Mouse (Mus musculus) neural tube, embryonic 11.5 days (tissue): ENCODE results near the gene Snrpg. TPM values are rescaled to one million over a fixed set of nuclear protein-coding genes. Genes with fewer than 3 reads are reported as not detected.
A peak's percentile ranks its signal among the peaks of the same experiment; 100 is the strongest.

Source experiments
- ATAC-seq: fragments of 200-750 bp; cut with Nextera tagmentation; 2 replicates; pipeline ENCODE4 v1.8.0; 2017; ENCODE audit warnings: moderate number of reproducible peaks, mild to moderate bottlenecking, moderate TSS enrichment, moderate library complexity; ENCODE audit not compliant: insufficient read depth, low FRiP score, low TSS enrichment
- DNase-seq: peaks from one replicate; pipeline ENCODE4 v3.0.0-alpha.2; 2015; ENCODE audit warnings: low spot score
- H3K27ac ChIP-seq: fragments of 300-500 bp; sonication (generic); 2 replicates; pipeline ENCODE4 v1.5.1; 2014; ENCODE audit warnings: low read depth, mild to moderate bottlenecking, low read length
- H3K27me3 ChIP-seq: fragments of 300-500 bp; sonication (generic); 2 replicates; pipeline ENCODE4 v1.6.1; 2014; ENCODE audit warnings: mild to moderate bottlenecking, low read length, mixed read lengths; ENCODE audit not compliant: control insufficient read depth, insufficient read depth
- H3K36me3 ChIP-seq: fragments of 300-500 bp; sonication (generic); 2 replicates; pipeline ENCODE4 v1.6.1; 2014; ENCODE audit warnings: mild to moderate bottlenecking, low read length, moderate library complexity, mixed read lengths; ENCODE audit not compliant: control insufficient read depth, insufficient read depth
- H3K4me1 ChIP-seq: fragments of 300-500 bp; sonication (generic); 2 replicates; pipeline ENCODE4 v1.6.1; 2014; ENCODE audit warnings: low read length, mixed read lengths; ENCODE audit not compliant: control insufficient read depth, insufficient read depth
- H3K4me2 ChIP-seq: fragments of 300-500 bp; sonication (generic); 2 replicates; pipeline ENCODE4 v1.6.1; 2014; ENCODE audit warnings: low read depth, mild to moderate bottlenecking, moderate library complexity
- H3K4me3 ChIP-seq: fragments of 300-500 bp; sonication (generic); 2 replicates; pipeline ENCODE4 v1.5.1; 2014; ENCODE audit warnings: low read depth, low read length
- H3K9ac ChIP-seq: fragments of 300-500 bp; sonication (generic); 2 replicates; pipeline ENCODE4 v1.6.1; 2014; ENCODE audit warnings: mild to moderate bottlenecking, low read length
- H3K9me3 ChIP-seq: fragments of 300-500 bp; sonication (generic); 2 replicates; pipeline ENCODE4 v1.6.1; 2016; ENCODE audit warnings: low read length; ENCODE audit not compliant: control insufficient read depth
- WGBS: fragments of 180-500 bp; shearing (Covaris S2); extraction: QIAGEN DNeasy Blood & Tissue Kit; methylation state at CpG from one replicate; pipeline ENCODE4 v1.1.7; 2014; 5-methylcytosine and 5-hydroxymethylcytosine counted together
- polyA plus RNA-seq: library from polyadenylated mRNA; unstranded; fragments of >200 nt; fragmentation: Nextera tagmentation; extraction: Ambion mirVana; gene quantifications from 2 replicates; pipeline ENCODE4 v1.2.1, GENCODE M21; 2014

Gene Snrpg
- polyA plus RNA-seq = 658 and 707 TPM in 2 replicates

DNA sequence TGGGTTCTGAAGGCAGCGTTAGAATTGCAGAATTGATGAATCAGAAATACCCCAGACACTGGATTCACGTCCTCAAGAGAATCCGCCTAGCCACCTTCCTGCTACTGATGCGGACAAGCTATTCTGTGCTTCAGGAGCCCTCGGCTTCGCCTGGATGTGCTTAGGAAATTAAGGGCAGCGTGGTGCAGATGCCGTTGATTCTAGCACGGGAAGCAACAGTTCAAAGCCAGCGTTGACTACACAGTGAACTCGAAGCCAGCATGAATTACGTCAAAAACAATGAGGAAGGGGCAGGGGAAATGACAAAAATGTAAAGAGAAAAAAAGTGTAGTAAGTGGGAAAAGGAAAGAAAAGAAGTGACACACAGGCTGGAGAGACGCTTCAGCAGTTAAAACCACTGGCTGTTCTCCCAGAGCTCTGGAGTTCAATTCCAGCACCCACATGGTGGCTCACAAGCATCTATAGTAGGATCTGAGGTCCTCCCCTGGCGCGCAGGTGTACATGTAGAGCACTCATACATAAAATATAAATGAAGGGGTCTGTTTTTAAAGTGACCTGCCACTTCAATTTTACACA is at the start of gene Snrpg:
Snrpg (plus strand) TSS at position 541 of the 576 bp plus-strand sequence.
- peak; percentile 38 for DNase-seq
- H3K27me3 ChIP-seq = no peaks in the 10 kb centered on the region
- H3K4me3 ChIP-seq = peak within 1 kb of the TSS; percentile 76
- H3K27ac ChIP-seq = peak within 1 kb of the TSS; percentile 85
- H3K4me1 ChIP-seq = peaks cover 17% of the 10 kb centered on the region
- no peaks in the 10 kb centered on the region for H3K9me3 ChIP-seq
- no peaks in the 10 kb centered on the region for H3K36me3 ChIP-seq
- WGBS = 21% methylated on average over 15 of the region's 15 CpGs
- H3K9ac ChIP-seq = peak within 1 kb of the TSS; percentile 88
- peak within 1 kb of the TSS; percentile 89 for H3K4me2 ChIP-seq
- no peak for ATAC-seq

DNA sequence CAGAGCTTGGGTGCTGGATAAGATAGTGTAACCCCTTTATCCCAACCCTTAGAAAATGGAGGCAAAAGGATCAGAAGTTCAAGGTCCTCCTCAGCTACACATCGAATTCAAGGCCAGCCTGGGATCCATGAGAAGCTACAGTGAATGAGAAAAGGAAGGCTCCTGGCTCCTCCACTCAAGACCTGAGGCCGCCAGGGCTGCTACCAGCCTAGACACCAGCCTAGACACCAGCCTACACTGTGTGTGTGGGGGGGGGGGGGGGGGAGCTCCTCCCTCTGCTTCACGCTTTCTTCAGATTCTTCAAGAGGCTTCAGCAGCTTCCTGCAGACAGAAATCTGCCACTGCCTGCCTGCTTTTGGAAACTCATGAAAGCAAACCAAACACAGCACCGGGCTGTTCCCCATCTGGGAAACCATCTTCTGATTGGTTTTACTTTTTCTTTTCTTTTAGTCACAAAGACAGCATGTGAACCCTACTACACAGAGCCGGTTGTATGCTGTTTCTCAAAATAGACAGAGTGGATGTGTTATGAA is 49.0 kb upstream of the Snrpg start:
- DNase-seq (no peak), ATAC-seq (no peak)
- no peaks in the 10 kb centered on the region for H3K36me3 ChIP-seq
- WGBS = 92% methylated on average over 4 of the region's 5 CpGs
- no peak overlapping the region for H3K27ac ChIP-seq
- H3K4me2 ChIP-seq = no peak overlapping the region
- no peaks in the 10 kb centered on the region for H3K27me3 ChIP-seq
- H3K9me3 ChIP-seq = no peaks in the 10 kb centered on the region
- H3K9ac ChIP-seq = no peak overlapping the region
- no peak overlapping the region for H3K4me3 ChIP-seq
- H3K4me1 ChIP-seq = no peaks in the 10 kb centered on the region

DNA sequence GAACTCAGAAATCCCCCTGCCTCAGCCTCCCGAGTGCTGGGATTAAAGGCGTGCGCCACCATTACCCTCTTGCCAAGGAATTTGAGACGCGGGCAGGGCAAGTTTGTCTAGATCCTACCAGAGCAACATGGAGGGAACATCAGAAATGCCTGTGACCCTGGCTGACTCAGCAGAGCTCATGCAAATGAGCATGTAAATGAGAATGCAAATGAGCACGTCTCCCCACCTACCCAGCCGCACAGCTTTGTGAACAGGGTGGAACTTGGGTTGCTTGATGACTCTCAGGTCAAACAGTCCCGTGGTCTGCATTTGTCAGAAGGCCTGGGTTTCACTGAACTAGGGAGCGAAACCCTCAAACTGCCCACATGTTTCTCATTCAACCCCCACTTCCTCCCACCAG is 48.1 kb upstream of the Snrpg start:
- Histone ChIP-seq H3K27me3 (no peaks in the 10 kb centered on the region), H3K4me1 (no peaks in the 10 kb centered on the region), H3K27ac (no peak overlapping the region), H3K9ac (no peak overlapping the region), H3K9me3 (no peaks in the 10 kb centered on the region), H3K4me2 (no peak overlapping the region), H3K36me3 (no peaks in the 10 kb centered on the region), H3K4me3 (no peak overlapping the region)
- WGBS = 90% methylated on average over 9 of the region's 9 CpGs
- ATAC-seq (no peak), DNase-seq (no peak)

DNA sequence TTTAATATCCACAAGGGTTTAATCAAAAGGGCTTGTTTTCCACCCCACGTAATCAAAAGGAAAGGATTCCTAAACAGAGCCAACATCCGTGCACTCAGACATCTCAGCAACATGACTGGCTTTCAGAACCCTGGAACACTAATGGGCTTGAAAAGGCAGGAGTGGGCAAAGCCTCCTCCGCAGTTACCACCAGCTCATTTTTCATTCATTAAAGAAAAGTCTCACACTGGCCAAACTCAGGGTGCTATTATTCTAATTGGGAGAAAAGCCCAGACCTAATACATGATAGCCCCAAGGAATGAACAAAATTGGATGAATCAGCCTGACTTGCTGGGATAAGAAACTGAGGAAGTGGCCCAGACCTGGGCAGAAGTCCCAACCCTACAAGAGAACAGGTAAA is 46.7 kb upstream of the Snrpg start:
- H3K27ac ChIP-seq = no peak overlapping the region
- DNase-seq (no peak), ATAC-seq (no peak)
- no peak overlapping the region for H3K9ac ChIP-seq
- H3K27me3 ChIP-seq = no peaks in the 10 kb centered on the region
- no peaks in the 10 kb centered on the region for H3K36me3 ChIP-seq
- no peaks in the 10 kb centered on the region for H3K4me1 ChIP-seq
- H3K9me3 ChIP-seq = no peaks in the 10 kb centered on the region
- no peak overlapping the region for H3K4me3 ChIP-seq
- no peak overlapping the region for H3K4me2 ChIP-seq
- 86% methylated on average over 3 of the region's 3 CpGs for WGBS

DNA sequence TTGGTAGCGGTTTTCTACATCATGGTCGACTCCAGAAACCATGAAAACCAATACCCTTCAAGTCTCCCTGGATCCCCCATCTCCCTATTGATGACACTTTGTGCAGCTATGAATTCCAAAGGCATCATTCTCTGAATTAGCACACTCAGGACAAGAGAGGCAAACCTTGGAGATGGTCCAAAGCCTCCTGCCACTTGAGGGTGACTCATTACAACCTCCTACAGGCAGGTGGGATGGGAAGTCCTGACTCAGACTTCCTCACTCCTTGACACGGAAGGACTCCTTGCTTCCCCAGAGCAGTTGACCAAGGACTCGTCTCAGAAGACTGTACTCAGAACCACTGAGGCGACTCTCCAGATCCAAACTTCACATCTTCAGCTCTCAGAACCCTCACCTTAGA is 45.5 kb upstream of the Snrpg start:
- no peak overlapping the region for H3K4me3 ChIP-seq
- H3K36me3 ChIP-seq = no peaks in the 10 kb centered on the region
- no peak for DNase-seq
- no peak for ATAC-seq
- H3K27ac ChIP-seq = no peak overlapping the region
- WGBS = 86% methylated on average over 5 of the region's 5 CpGs
- no peaks in the 10 kb centered on the region for H3K4me1 ChIP-seq
- H3K27me3 ChIP-seq = no peaks in the 10 kb centered on the region
- no peak overlapping the region for H3K4me2 ChIP-seq
- no peak overlapping the region for H3K9ac ChIP-seq
- no peaks in the 10 kb centered on the region for H3K9me3 ChIP-seq

DNA sequence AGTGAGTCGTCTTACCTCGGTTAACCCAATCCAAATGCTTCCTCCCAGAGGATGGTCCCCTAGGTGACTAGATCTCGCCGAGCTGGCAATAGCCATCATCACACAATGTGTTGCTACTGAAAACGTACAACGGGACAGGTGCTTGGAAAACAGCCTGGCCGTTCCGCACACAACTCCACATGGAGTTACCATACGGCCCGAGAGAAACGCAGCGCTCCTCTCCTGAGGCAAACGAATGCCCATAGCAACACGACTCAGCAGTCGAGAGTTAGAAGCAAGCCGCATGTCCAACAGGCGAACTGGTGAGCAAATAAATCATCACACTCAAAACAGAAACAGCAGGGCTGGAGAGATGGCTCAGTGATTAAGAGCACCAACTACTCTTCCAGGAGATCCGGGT is 44.2 kb upstream of the Snrpg start:
- Histone ChIP-seq H3K4me3 (no peak overlapping the region), H3K4me1 (no peaks in the 10 kb centered on the region), H3K27me3 (no peaks in the 10 kb centered on the region), H3K9ac (no peak overlapping the region), H3K36me3 (no peaks in the 10 kb centered on the region), H3K9me3 (no peaks in the 10 kb centered on the region), H3K4me2 (no peak overlapping the region), H3K27ac (no peak overlapping the region)
- WGBS = 93% methylated on average over 18 of the region's 18 CpGs
- ATAC-seq (no peak), DNase-seq (no peak)

DNA sequence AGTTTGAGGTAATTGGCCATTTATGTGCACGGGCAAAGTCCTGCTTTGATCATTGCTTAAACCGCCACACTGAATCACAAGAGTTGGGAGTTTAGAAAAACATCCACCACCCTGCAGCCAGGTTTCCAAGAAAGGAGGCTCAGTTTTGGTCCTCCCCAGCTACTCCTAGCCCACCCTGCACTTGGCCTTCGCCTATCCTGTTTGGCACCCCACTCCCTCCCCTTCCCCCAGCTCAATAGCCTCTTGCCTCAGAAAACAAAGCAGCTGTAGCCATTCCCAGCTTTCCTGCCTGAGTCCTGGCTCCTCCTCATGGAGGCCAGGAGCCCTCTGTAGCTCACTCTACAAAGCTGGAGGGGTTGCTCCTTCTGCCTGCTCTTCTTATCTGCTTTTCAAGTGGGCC is 42.7 kb upstream of the Snrpg start:
- Histone ChIP-seq H3K4me3 (no peak overlapping the region), H3K9ac (no peak overlapping the region), H3K36me3 (no peaks in the 10 kb centered on the region), H3K27ac (no peak overlapping the region), H3K4me1 (no peaks in the 10 kb centered on the region), H3K4me2 (no peak overlapping the region), H3K9me3 (no peaks in the 10 kb centered on the region), H3K27me3 (no peaks in the 10 kb centered on the region)
- ATAC-seq (no peak), DNase-seq (no peak)
- 79% methylated on average over 3 of the region's 3 CpGs for WGBS

DNA sequence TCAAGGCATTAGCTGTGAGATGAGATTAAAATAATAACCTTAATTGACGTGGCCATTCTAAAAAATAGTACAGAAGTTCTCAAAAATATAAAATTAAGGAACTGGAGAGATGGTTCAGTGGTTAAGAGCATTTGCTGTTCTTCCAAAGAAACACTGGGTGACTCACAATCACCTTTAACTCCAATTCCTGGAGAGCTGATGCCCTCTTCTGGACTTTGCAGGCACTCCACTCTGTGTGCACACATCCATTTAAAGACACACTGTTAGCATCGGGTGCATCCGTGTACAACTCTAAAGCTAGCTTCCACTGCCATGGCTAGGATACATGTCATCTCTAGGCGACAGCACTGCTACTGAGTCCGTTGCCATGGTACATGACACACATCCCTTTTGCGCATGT is 41.2 kb upstream of the Snrpg start:
- no peaks in the 10 kb centered on the region for H3K9me3 ChIP-seq
- H3K36me3 ChIP-seq = no peaks in the 10 kb centered on the region
- 88% methylated on average over 6 of the region's 6 CpGs for WGBS
- no peak overlapping the region for H3K27ac ChIP-seq
- no peak for ATAC-seq
- H3K4me3 ChIP-seq = no peak overlapping the region
- no peaks in the 10 kb centered on the region for H3K4me1 ChIP-seq
- no peak overlapping the region for H3K4me2 ChIP-seq
- no peak overlapping the region for H3K9ac ChIP-seq
- no peak for DNase-seq
- H3K27me3 ChIP-seq = no peaks in the 10 kb centered on the region

DNA sequence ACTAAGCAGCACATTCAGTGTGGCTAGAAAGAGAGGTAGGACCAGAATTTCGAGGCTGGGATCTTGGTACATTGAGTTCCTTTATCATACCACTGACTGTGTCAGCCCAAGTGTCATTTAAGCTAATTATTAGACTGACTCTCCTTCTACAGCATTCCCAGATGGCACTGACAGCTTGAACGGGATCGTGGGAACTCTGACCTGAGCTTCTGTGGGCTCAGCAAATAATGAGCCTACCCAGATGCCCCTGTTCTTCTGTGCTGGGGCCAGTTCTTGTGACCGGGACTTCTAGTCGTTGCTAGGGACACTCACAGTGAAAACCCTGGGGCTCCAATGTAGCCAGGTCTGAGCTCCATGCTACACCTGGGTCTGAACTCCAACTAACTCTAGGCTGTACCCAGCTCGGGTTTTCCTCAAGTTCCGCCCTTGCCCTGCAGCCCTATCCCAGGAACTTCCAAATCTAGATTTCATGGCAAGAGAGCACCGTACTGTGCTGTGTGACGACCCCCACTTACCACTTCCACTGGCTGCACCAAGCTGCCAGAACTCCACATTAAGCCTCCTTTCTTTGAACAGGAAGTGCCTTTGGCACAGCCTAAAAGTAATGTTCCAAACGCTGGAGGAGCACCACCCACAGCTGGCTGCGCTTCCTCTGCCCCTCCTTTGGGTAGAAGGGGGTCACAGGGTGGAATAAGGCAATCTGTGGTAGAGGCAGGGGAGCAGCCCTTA is 35.8 kb upstream of the Snrpg start:
- H3K4me1 ChIP-seq = no peaks in the 10 kb centered on the region
- ATAC-seq (no peak), DNase-seq (no peak)
- H3K4me3 ChIP-seq = no peak overlapping the region
- H3K27ac ChIP-seq = no peak overlapping the region
- H3K4me2 ChIP-seq = no peak overlapping the region
- H3K36me3 ChIP-seq = no peaks in the 10 kb centered on the region
- no peak overlapping the region for H3K9ac ChIP-seq
- no peaks in the 10 kb centered on the region for H3K9me3 ChIP-seq
- H3K27me3 ChIP-seq = no peaks in the 10 kb centered on the region
- 76% methylated on average over 11 of the region's 11 CpGs for WGBS
